Mouse (Mus musculus) gastrocnemius, postnatal 4 days (tissue): ENCODE measurements around the gene Zfp687. TPM values are rescaled to one million over a fixed set of nuclear protein-coding genes. Genes with fewer than 3 reads are reported as not detected.

Source experiments
- DNase-seq, 2 experiments: peaks; one replicate each; pipeline ENCODE4 v3.0.0; 2021 to 2022; ENCODE audit warnings: low spot score in 2 of 2, mixed read lengths in 2 of 2
- total RNA-seq, 2 experiments: library from RNA; stranded (reverse); gene quantifications; 2 replicates each; pipeline ENCODE4 v1.2.3; 2021

The Zfp687 gene
- total RNA-seq, 2 experiments from 2014 or later: 29.6 to 34.7 TPM

DNA sequence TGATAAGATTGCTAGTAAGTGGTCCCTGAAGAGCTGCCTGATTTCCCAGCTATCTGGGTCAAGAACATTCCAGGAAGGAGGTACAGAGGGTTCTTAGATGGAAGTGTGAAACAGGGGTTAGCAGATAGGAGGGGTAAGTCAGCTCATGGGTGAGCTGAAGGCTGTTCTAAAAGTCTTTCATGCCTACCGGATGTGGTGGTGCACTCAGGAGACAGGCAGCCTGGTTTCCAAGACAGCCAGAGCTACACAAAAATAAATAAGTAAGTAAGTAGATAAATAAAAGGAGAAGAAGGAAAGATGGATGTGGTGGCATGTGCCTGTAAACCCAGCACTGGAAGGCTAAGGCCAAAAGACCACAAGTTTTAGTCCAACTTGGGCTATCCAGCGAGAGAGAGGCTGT is 3.5 kb upstream of the Zfp687 start:
- DNase-seq: no peak

DNA sequence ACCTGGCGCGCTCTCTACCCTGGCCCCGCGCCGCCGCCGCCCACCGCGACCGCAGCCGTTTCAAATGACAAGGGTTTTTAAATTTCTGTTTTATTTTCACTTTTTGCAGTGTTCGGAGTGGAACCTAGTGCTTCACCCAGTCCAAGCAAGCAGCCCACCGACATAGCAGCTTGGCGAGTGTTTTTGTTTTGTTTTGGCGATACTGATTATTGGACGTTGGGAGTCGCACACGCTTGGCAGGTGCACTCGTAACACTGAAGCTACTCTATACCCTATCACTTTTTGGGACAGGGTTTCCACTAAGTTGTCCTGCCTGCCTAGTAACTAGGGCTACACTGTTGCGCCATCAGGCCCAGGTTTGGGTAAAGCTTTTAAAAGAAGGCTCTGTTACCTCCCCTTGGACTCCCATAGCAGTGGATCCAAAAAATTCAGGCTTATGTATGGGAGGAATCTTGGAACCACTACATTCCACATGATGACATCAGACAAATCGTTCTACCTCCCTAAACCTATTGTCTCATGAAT is 1.3 kb upstream of the Zfp687 start:
- DNase-seq: no peak

DNA sequence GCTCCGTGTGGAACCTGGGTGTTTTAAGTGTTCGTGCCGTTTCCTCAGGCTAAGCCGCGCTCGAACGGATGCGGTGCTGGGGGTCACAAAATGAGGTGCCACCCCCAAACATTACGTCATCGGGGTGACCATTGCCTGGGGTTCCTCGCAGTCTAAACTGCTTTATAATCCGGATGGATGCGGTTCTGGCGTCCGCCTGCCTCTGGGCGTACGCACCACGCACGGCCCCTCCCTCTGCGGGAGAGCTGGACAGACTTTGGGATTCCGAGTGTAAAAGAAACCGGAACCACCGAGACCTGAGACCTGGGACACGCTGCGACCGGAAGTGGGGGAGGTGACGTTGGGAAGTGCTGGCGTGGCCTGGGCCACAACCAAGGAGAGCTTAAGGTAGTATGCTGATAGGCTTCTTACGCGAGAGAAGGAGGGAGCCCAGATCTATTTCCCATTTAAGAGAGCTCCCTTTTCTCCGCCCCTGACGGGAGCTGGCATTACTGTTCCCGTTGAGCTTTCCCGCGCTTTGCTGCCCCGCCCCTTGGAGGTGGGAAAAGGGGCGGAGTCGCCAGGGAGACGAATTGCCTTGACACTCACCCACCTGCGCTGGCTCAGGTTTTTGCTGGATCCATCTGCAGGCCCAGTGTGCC is 763 bp upstream of the Zfp687 start:
- peak; percentile 73 to 89 for DNase-seq

GRCm38 (mm10) chr3:95014428-95015151 is 658 bp downstream of the Zfp687 start:
- peak; percentile 41 to 68 for DNase-seq

- DNase-seq: no peak
Measured at GRCm38 (mm10) chr3:95013699-95014427, 1.4 kb downstream of the Zfp687 start.

- no peak for DNase-seq
Measured at GRCm38 (mm10) chr3:95012982-95013381, 2.3 kb downstream of the Zfp687 start.

GRCm38 (mm10) chr3:95010396-95010795 is 4.9 kb downstream of the Zfp687 start:
- DNase-seq: no peak

DNA sequence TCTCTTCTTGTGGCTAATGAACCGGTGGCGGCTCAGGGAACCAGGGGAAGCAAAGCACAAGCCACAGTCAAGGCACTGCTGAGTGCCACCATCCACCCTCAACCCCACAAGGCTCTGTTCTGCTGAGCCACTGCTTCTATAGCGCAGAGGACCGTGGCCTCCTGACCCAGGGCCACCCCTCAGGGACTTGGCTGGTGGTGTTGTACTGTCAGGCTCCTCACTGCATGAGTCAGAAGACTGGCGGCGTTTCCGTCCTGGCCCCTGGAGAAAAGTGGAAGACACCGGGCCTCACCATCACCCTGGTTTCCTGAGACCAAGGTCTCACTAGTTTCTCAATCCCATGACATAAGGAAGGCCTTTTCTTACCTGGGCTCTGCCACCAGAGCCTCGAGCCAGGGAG is 7.5 kb downstream of the Zfp687 start:
- no peak for DNase-seq

DNA sequence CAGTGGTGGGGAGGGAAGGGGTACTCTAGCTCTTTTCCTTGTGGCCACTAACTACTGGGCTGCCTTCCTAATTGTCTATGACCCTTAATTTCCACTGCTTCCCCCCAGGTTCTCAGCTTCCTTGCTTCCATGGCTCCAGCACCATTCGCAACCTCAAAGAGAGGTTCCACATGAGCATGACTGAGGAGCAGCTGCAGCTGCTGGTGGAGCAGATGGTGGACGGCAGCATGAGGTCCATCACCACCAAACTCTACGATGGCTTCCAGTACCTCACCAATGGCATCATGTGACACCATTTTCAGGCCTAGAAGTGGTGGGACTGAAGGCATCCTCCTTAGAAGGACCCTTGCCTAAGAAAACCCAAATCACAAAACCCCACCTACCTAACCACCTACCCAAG is 9.6 kb downstream of the Zfp687 start:
- no peak for DNase-seq

- DNase-seq: no peak
Measured at GRCm38 (mm10) chr3:95003273-95003672, 12.0 kb downstream of the Zfp687 start.

DNA sequence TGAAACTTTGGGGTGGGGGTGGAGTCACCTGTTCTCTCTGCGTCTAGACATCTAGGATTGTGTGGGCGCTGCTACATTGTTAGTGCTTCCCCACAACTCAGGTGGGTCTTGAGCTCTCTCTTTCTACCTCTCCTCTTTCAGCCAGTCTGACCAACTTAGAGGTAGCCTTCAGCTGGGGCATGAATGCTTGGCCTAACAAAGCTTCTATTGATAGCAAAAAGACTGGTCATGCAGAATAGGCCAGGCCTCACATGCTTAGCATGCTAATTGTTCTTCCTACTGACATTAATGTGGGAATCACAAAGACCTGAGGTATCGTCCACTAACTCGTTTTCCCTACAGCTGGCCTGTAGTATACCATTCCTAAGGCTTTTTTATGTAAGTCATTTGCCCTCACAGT is 12.7 kb downstream of the Zfp687 start:
- no peak for DNase-seq

- peak; percentile 61 to 82 for DNase-seq
Measured at GRCm38 (mm10) chr3:94996946-94997345, 18.3 kb downstream of the Zfp687 start.

DNA sequence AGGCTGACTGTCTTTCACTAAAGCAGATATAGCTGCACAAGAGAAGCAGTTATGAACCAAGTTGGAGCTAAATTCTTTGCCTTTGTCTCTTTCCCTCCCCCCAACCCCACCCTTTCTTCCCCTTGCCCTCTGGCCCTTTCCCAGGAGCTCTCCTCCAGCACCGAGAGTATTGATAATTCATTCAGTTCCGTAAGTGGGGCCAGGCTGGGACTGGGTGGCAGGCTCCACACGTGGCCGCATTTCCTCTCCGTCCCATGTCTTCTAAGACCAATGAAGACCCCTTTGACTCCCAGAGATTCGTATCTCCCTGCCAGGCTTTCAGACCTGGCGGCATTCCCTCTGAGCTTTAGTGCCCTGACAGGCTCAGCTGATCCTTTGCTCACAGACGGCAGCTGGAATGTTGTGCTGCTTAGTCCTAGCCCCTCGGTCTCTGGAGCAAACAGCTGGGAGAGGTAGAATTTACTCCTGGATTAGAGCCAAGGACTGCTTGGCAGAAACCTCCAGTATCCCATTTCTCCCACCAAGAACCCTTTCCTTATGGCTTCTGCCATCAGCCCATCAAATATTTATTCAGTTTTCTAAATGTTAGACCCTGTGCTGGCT is 26.0 kb downstream of the Zfp687 start:
- DNase-seq: peak in 1 of 2 experiments; percentile 61

GRCm38 (mm10) chr3:94987578-94987977 is 27.7 kb downstream of the Zfp687 start:
- peak; percentile 33 to 75 for DNase-seq

GRCm38 (mm10) chr3:94985513-94985912 is 29.7 kb downstream of the Zfp687 start:
- no peak for DNase-seq

DNA sequence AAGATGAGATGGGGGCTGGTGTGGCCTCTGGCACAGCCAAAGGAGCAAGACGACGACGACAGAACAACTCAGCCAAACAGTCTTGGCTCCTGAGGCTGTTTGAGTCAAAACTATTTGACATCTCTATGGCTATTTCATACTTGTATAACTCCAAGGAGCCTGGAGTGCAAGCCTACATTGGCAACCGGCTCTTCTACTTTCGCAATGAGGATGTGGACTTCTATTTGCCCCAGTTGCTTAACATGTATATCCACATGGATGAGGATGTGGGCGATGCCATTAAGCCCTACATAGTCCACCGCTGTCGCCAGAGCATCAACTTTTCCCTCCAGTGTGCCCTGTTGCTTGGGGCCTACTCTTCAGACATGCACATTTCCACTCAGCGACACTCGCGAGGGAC is 30.9 kb downstream of the Zfp687 start:
- DNase-seq: no peak

GRCm38 (mm10) chr3:94974528-94975422 is 40.5 kb downstream of the Zfp687 start, which contains the start of gene Pi4kb:
Pi4kb (plus strand) TSS chr3:94974731.
- peak; percentile 52 to 83 for DNase-seq

DNA sequence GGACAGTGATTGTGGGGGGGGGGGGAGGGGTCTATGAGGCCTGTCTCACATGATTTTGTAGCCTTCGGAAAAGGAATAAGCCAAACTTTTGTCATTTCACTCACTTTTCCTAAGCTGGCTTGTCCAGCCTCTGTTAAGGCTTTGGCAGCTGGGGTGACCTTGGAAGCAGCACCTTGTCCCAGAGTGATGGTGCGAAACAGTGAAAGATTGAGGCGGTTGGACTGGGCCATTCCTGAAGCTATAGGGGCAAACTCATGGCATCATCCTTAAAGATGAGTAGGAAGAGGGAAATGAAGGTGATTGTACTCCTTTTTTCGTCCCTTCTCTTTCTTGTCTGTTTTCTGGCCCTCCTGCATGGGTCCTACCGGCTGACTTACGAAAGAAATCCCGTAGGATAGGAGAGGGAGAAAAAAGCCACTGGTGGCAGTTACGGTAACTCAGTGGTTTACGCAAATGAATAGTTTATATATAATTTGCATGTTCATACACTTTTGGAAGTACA is 41.2 kb downstream of the Zfp687 start:
- no peak for DNase-seq

- no peak for DNase-seq
Measured at GRCm38 (mm10) chr3:94973620-94974019, 41.6 kb downstream of the Zfp687 start.

DNA sequence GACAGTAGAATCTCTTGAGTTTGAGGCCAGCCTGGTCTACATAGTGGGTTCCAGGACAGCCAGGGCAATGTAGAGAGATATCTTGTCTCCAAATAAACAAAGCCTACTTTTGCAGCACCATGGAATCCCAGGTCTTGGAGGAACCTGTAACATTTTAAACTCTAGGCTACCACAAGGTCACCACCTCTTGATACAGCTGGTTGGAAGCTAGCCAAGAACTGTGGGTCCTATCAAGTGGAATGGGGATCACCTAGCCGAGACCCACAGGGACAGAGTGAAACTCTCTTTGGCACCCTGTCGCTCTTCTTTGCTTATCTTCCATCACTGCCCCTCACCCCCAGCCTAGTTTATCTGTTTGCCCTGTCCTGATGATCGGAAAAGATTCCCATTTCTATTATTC is 42.7 kb downstream of the Zfp687 start:
- no peak for DNase-seq
